Mouse (Mus musculus) gastrocnemius, postnatal 4 days (tissue): ENCODE results near the gene Abat. TPM values are rescaled to one million over a fixed set of nuclear protein-coding genes. Genes with fewer than 3 reads are reported as not detected.

Experiments used
- DNase-seq, 2 experiments: peaks; one replicate each; pipeline ENCODE4 v3.0.0; 2021 to 2022; ENCODE audit warnings: low spot score in 2 of 2, mixed read lengths in 2 of 2
- microRNA-seq: library from miRNA; unstranded; fragments of <30 nt; microRNA quantifications from one replicate; pipeline ENCODE4 v1.2.0, GENCODE M21; 2021
- total RNA-seq, 2 experiments: library from RNA; stranded (reverse); gene quantifications; 2 replicates each; pipeline ENCODE4 v1.2.3; 2021

Abat gene
- total RNA-seq, 2 experiments from 2014 or later = 9.7 to 10.5 TPM

- DNase-seq = no peak
These were observed 156.2 kb downstream of the Abat start for GRCm38 (mm10) chr16:8669432-8669831.

GRCm38 (mm10) chr16:8670041-8671035, 157.1 kb downstream of the Abat start:
- DNase-seq = no peak

Small RNA genes within 50 kb of the gene (microRNA-seq; reads per million reads assigned to microRNA genes)
- not detected for gene Gm22137

Other genes with a start within 250 kb of the Abat start
- not detected for gene Tmem114, start 88.3 kb upstream of the Abat start, total RNA-seq
- gene Mettl22, start 42.6 kb upstream of the Abat start, total RNA-seq = 10 to 100 TPM; 46.6 to 51.5 TPM
- gene Pmm2, start 124.2 kb downstream of the Abat start, total RNA-seq = 10 to 100 TPM; 33.6 to 34.3 TPM
- gene Tmem186, start 124.3 kb downstream of the Abat start, total RNA-seq = 10 to 100 TPM in 1 of 2 experiments, 1 to 10 TPM in 1; 9.3 to 10.6 TPM
- gene Carhsp1, start 158.7 kb downstream of the Abat start, total RNA-seq = 10 to 100 TPM; 44.8 to 49.2 TPM
- gene Gm5767, start 167.3 kb downstream of the Abat start, total RNA-seq = under 1 TPM in 1 of 2 experiments, not detected in 1; 0.49 TPM